Mouse (Mus musculus): Measurements from ENCODE around the gene Gm6657. TPM values are rescaled to one million over a fixed set of nuclear protein-coding genes. Genes with fewer than 3 reads are reported as not detected.

Gene Gm6657
- total RNA-seq (2023): not detected

GRCm38 (mm10) chr12:78193942-78194341 is at the start of gene Gm6657:
Gm6657 (plus strand) TSS chr12:78194242.

GRCm38 (mm10) chr12:78225707-78226518 is 31.9 kb downstream of the Gm6657 start, which contains the start of gene Gphn:
Gphn (plus strand) TSS chr12:78226379.

Other genes starting within 250 kb of the Gm6657 start
- gene Gphn, start 32.1 kb downstream of the Gm6657 start, total RNA-seq (2023): 10 to 100 TPM; 11.9 to 13.3 TPM

Data from neutrophil, adult 83 days (primary cell).